Mouse (Mus musculus) MEL (cell line): ENCODE measurements around the gene Slc16a6. TPM values are rescaled to one million over a fixed set of nuclear protein-coding genes. Genes with fewer than 3 reads are reported as not detected.

Experiments used
- DNase-seq: peaks from one replicate; pipeline ENCODE4 v3.0.0; 2011; ENCODE audit warnings: low read depth, low spot score
- H3K27ac ChIP-seq: 2 replicates; pipeline ENCODE4 v1.5.1; 2012; ENCODE audit warnings: low read depth, mild to moderate bottlenecking, control low read depth, low read length, moderate library complexity; ENCODE audit not compliant: control insufficient read depth
- H3K27me3 ChIP-seq, 2 experiments: fragments of 150-350 bp in 1 of 2; sonication (generic) in 1 of 2; 2 replicates each; pipeline ENCODE4 v1.6.1; 2012; ENCODE audit warnings: low read length in 2 of 2, mild to moderate bottlenecking in 2 of 2, improper control_type of control experiment in 1 of 2, moderate library complexity in 1 of 2; ENCODE audit not compliant: insufficient read depth in 2 of 2, control insufficient read depth in 1 of 2
- H3K36me3 ChIP-seq, 2 experiments: 2 replicates each; pipeline ENCODE4 v1.6.1; 2012 to 2014; ENCODE audit warnings: low read length in 2 of 2, improper control_type of control experiment in 1 of 2, inconsistent platforms in 1 of 2, mild to moderate bottlenecking in 1 of 2; ENCODE audit not compliant: insufficient read depth in 2 of 2, control insufficient read depth in 1 of 2
- H3K4me1 ChIP-seq, 2 experiments: fragments of 150-350 bp in 1 of 2; sonication (generic) in 1 of 2; 2 replicates each; pipeline ENCODE4 v1.6.1; 2012; ENCODE audit warnings: low read length in 2 of 2, improper control_type of control experiment in 1 of 2, mild to moderate bottlenecking in 1 of 2; ENCODE audit not compliant: insufficient read depth in 2 of 2, control insufficient read depth in 1 of 2
- H3K4me3 ChIP-seq, 2 experiments: fragments of 150-350 bp in 1 of 2; sonication (generic) in 1 of 2; 2 replicates each; pipeline ENCODE4 v1.5.1; 2012; ENCODE audit warnings: low read depth in 2 of 2, low read length in 2 of 2, mild to moderate bottlenecking in 2 of 2, moderate library complexity in 2 of 2, control low read depth in 1 of 2, improper control_type of control experiment in 1 of 2; ENCODE audit not compliant: control insufficient read depth in 1 of 2, insufficient read depth in 1 of 2
- H3K79me2 ChIP-seq: 2 replicates; pipeline ENCODE4 v1.6.1; 2012; ENCODE audit warnings: mild to moderate bottlenecking, low read length, moderate library complexity; ENCODE audit not compliant: control insufficient read depth, poor library complexity, insufficient read depth
- H3K9ac ChIP-seq: 2 replicates; pipeline ENCODE4 v1.6.1; 2012; ENCODE audit warnings: low read depth, mild to moderate bottlenecking, control low read depth, low read length, moderate library complexity; ENCODE audit not compliant: control insufficient read depth, poor library complexity, severe bottlenecking
- H3K9me3 ChIP-seq: fragments of 150-350 bp; sonication (generic); replicated peaks from 2 replicates; pipeline ENCODE4 v1.6.1; 2012; ENCODE audit warnings: mild to moderate bottlenecking, low read length, improper control_type of control experiment, moderate library complexity; ENCODE audit not compliant: insufficient read depth
- BHLHE40 ChIP-seq: IDR thresholded peaks from 2 replicates; pipeline ENCODE4 v1.6.1; 2012; ENCODE audit warnings: low read depth, mild to moderate bottlenecking, inconsistent platforms, low read length, improper control_type of control experiment, borderline replicate concordance
- CTCF ChIP-seq, 3 experiments: IDR thresholded peaks in 2 of 3; conservative IDR thresholded peaks in 1 of 3; 2 replicates each; pipeline ENCODE4 v1.5.1; 2011 to 2012; ENCODE audit warnings: low read length in 3 of 3, low read depth in 2 of 3, mild to moderate bottlenecking in 2 of 3, improper control_type of control experiment in 1 of 3, inconsistent platforms in 1 of 3, mixed read lengths in 1 of 3, moderate library complexity in 1 of 3; ENCODE audit not compliant: control insufficient read depth in 1 of 3, insufficient read depth in 1 of 3, poor library complexity in 1 of 3, severe bottlenecking in 1 of 3
- E2F4 ChIP-seq: IDR thresholded peaks from 2 replicates; pipeline ENCODE4 v1.6.1; 2011; ENCODE audit warnings: low read depth, low read length, improper control_type of control experiment, borderline replicate concordance
- EP300 ChIP-seq, 2 experiments: IDR thresholded peaks; 2 replicates each; pipeline ENCODE4 v1.6.1; 2011; ENCODE audit warnings: improper control_type of control experiment in 2 of 2, low read length in 2 of 2, low read depth in 1 of 2, mild to moderate bottlenecking in 1 of 2
- ETS1 ChIP-seq: IDR thresholded peaks from 2 replicates; pipeline ENCODE4 v1.6.1; 2012; ENCODE audit warnings: low read depth, mild to moderate bottlenecking, inconsistent platforms, low read length, improper control_type of control experiment, moderate library complexity
- GATA1 ChIP-seq: IDR thresholded peaks from 2 replicates; pipeline ENCODE4 v1.6.1; 2011; ENCODE audit warnings: low read depth, low read length, improper control_type of control experiment
- MAFK ChIP-seq: IDR thresholded peaks from 2 replicates; pipeline ENCODE4 v1.6.1; 2011; ENCODE audit warnings: low read depth, mild to moderate bottlenecking, low read length, improper control_type of control experiment, borderline replicate concordance
- MAX ChIP-seq: IDR thresholded peaks from 2 replicates; pipeline ENCODE4 v1.6.1; 2011; ENCODE audit warnings: low read length, improper control_type of control experiment
- MEF2A ChIP-seq: IDR thresholded peaks from 2 replicates; pipeline ENCODE4 v1.6.1; 2014; ENCODE audit warnings: low read depth, mild to moderate bottlenecking, inconsistent platforms, low read length, improper control_type of control experiment; ENCODE audit not compliant: poor library complexity, insufficient replicate concordance, severe bottlenecking; ENCODE audit errors: extremely low read depth
- MXI1 ChIP-seq: IDR thresholded peaks from 2 replicates; pipeline ENCODE4 v1.6.1; 2011; ENCODE audit warnings: mild to moderate bottlenecking, low read depth, low read length, improper control_type of control experiment
- MYB ChIP-seq: IDR thresholded peaks from 2 replicates; pipeline ENCODE4 v1.6.1; 2011; ENCODE audit warnings: mild to moderate bottlenecking, low read depth, low read length, improper control_type of control experiment
- MYC ChIP-seq: IDR thresholded peaks from 2 replicates; pipeline ENCODE4 v1.6.1; 2011; ENCODE audit warnings: low read depth, mild to moderate bottlenecking, low read length, improper control_type of control experiment, moderate library complexity
- POLR2A ChIP-seq, 2 experiments: IDR thresholded peaks; 2 replicates each; pipeline ENCODE4 v1.6.1; 2011 to 2012; ENCODE audit warnings: low read length in 2 of 2, mild to moderate bottlenecking in 2 of 2, control low read depth in 1 of 2, improper control_type of control experiment in 1 of 2, low read depth in 1 of 2, moderate library complexity in 1 of 2; ENCODE audit not compliant: control insufficient read depth in 1 of 2, insufficient read depth in 1 of 2, poor library complexity in 1 of 2
- RAD21 ChIP-seq: IDR thresholded peaks from 2 replicates; pipeline ENCODE4 v1.6.1; 2011; ENCODE audit warnings: mild to moderate bottlenecking, low read depth, low read length, improper control_type of control experiment
- RCOR1 ChIP-seq: IDR thresholded peaks from 2 replicates; pipeline ENCODE4 v1.6.1; 2012; ENCODE audit warnings: low read depth, mild to moderate bottlenecking, inconsistent platforms, low read length, improper control_type of control experiment
- SMC3 ChIP-seq: IDR thresholded peaks from 2 replicates; pipeline ENCODE4 v1.6.1; 2011; ENCODE audit warnings: low read depth, low read length, improper control_type of control experiment
- TBP ChIP-seq: IDR thresholded peaks from 2 replicates; pipeline ENCODE4 v1.8.0; 2011; ENCODE audit warnings: low read depth, low read length, improper control_type of control experiment
- TCF12 ChIP-seq: IDR thresholded peaks from 2 replicates; pipeline ENCODE4 v1.6.1; 2014; ENCODE audit warnings: low read depth, mild to moderate bottlenecking, inconsistent platforms, low read length, improper control_type of control experiment, moderate library complexity
- ZC3H11A ChIP-seq: IDR thresholded peaks from 2 replicates; pipeline ENCODE4 v1.6.1; 2012; ENCODE audit warnings: low read depth, mild to moderate bottlenecking, inconsistent platforms, low read length, improper control_type of control experiment
- ZKSCAN1 ChIP-seq: IDR thresholded peaks from 2 replicates; pipeline ENCODE4 v1.6.1; 2012; ENCODE audit warnings: low read depth, mild to moderate bottlenecking, inconsistent platforms, low read length, improper control_type of control experiment, moderate library complexity
- ZMIZ1 ChIP-seq: IDR thresholded peaks from 2 replicates; pipeline ENCODE4 v1.6.1; 2012; ENCODE audit warnings: low read depth, mild to moderate bottlenecking, inconsistent platforms, low read length, improper control_type of control experiment, moderate library complexity
- ZNF384 ChIP-seq: IDR thresholded peaks from 2 replicates; pipeline ENCODE4 v1.6.1; 2012; ENCODE audit warnings: low read depth, mild to moderate bottlenecking, inconsistent platforms, low read length, improper control_type of control experiment
- polyA plus RNA-seq, 2 experiments: library from polyadenylated mRNA; stranded (reverse) in 1 of 2; unstranded in 1 of 2; fragments of >175 nt in 1 of 2; fragments of >200 nt in 1 of 2; gene quantifications; 2 replicates each; pipeline versions ENCODE4 v1.2.1 to v1.2.4; 2012; ENCODE audit warnings: low replicate concordance in 2 of 2, low read depth in 1 of 2; ENCODE audit not compliant: insufficient read length in 2 of 2, insufficient read depth in 1 of 2, missing spikeins in 1 of 2
- total RNA-seq: library from RNA; depleted of rRNA; stranded (reverse); fragments of 300-350 nt; gene quantifications from 2 replicates; pipeline ENCODE4 v1.2.3, GENCODE M21; 2012

The Slc16a6 gene
- total and polyA plus RNA-seq, 3 experiments: 34.0 to 41.6 TPM; not detected in 1

DNA sequence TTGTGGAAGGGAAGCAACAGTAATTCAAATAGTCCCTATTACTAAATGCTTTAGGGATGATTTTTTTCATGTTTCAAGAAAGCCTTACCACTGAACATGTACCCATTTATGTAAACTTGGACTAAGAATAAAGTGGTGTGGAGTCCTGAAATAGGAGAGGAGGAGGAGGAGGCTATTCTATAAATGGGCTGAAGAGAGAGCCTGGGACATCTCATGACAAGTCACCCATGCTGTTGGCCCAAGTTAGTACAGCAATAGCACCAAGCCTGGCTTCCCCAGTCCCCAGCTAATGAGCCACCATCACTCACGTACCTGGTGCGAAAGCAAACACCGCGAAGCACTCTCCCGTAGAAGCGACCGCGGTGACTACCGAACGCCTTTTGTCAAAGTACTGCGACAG lies 15.2 kb downstream of the Slc16a6 start:
- no peaks in the 10 kb centered on the region for H3K79me2 ChIP-seq
- no peak overlapping the region for H3K4me3 ChIP-seq
- peaks cover 18 to 48% of the 10 kb centered on the region in 2 experiments for H3K36me3 ChIP-seq
- no peak overlapping the region for H3K9ac ChIP-seq
- H3K9me3 ChIP-seq: no peaks in the 10 kb centered on the region
- H3K27ac ChIP-seq: no peak overlapping the region
- no peaks in the 10 kb centered on the region for H3K27me3 ChIP-seq
- no peak for TF ChIP-seq MXI1
- TF ChIP-seq POLR2A (IDR thresholded peaks at IDR 0.05; ENCODE audit: control insufficient read depth in 1 of 2, insufficient read depth in 1 of 2, low read depth in 1 of 2, low read length in 2 of 2, poor library complexity in 1 of 2): no peak
- DNase-seq: no peak
- peaks cover 4 to 7% of the 10 kb centered on the region in 2 experiments; a peak in 3 of 4 replicates for H3K4me1 ChIP-seq

DNA sequence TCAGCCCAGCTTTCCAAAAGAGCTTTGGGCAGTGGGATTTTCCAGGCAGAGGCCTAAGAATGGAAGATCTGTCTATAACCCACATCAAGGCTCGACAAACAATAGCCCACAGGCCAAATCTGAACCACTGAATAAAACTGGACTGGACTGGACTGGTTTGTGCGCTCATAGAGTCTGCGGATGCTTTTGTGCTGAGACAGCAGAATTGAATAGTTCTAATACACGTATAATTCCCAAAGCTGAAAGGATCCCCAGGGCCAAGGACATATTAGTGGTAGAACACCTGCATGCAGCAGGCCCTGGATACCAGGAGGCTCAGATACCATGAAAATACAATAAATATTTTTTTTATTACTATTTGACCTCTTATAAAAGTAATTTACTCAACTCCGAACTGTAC lies 17.1 kb downstream of the Slc16a6 start:
- Histone ChIP-seq H3K27ac (no peak overlapping the region), H3K9ac (no peak overlapping the region), H3K9me3 (no peaks in the 10 kb centered on the region), H3K27me3 (no peaks in the 10 kb centered on the region), H3K4me1 (peaks cover 2 to 4% of the 10 kb centered on the region in 2 experiments; a peak in 2 of 4 replicates), H3K79me2 (no peaks in the 10 kb centered on the region), H3K4me3 (no peak overlapping the region), H3K36me3 (peaks cover 3 to 47% of the 10 kb centered on the region in 2 experiments)
- peak; percentile 79 for TF ChIP-seq MAFK
- TF ChIP-seq MYC: no peak
- no peak for DNase-seq

DNA sequence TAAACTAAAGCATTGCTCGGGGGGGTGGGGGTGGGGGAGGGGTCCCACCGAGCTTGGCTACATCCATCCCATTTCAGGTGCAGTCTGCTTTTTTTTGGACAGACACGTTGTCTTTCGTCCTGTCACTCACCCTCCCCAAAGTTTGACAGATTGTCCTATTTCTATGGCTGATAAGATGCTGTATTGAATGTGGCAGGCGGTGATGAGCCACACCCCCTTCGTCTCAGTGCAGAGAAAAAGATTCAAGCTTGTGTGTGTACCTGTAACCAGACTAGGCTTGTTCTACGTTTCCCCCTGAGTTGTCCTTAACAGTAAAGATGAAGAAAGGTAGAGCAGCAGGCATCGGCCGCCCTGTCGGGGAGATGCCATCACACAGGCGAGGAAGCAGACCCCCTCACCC lies 22.2 kb downstream of the Slc16a6 start:
- H3K4me1 ChIP-seq: no peaks in the 10 kb centered on the region
- no peaks in the 10 kb centered on the region for H3K79me2 ChIP-seq
- peaks cover 0 to 26% of the 10 kb centered on the region in 2 experiments; a peak in 2 of 4 replicates for H3K36me3 ChIP-seq
- H3K27ac ChIP-seq: no peak overlapping the region
- no peaks in the 10 kb centered on the region for H3K27me3 ChIP-seq
- no peak overlapping the region for H3K4me3 ChIP-seq
- DNase-seq: no peak
- no peak overlapping the region for H3K9ac ChIP-seq
- no peaks in the 10 kb centered on the region for H3K9me3 ChIP-seq
- no peak for TF ChIP-seq CTCF (IDR thresholded peaks at IDR 0.05 in 2 of 3, conservative IDR thresholded peaks at IDR 0.05 in 1 of 3; ENCODE audit: control insufficient read depth in 1 of 3, insufficient read depth in 1 of 3, low read depth in 2 of 3, low read length in 3 of 3, poor library complexity in 1 of 3, severe bottlenecking in 1 of 3)
- no peak for TF ChIP-seq ZMIZ1
- TF ChIP-seq ZC3H11A: no peak
- TF ChIP-seq GATA1: no peak
- no peak for TF ChIP-seq ETS1
- TF ChIP-seq RAD21: no peak
- TF ChIP-seq TBP: no peak
- no peak for TF ChIP-seq SMC3
- TF ChIP-seq EP300 (IDR thresholded peaks at IDR 0.05; ENCODE audit: low read depth in 1 of 2, low read length in 2 of 2): no peak
- no peak for TF ChIP-seq MAX
- no peak for TF ChIP-seq TCF12
- no peak for TF ChIP-seq BHLHE40
- TF ChIP-seq E2F4: no peak
- no peak for TF ChIP-seq MXI1
- no peak for TF ChIP-seq MEF2A
- no peak for TF ChIP-seq MYB
- no peak for TF ChIP-seq RCOR1
- no peak for TF ChIP-seq ZNF384
- TF ChIP-seq ZKSCAN1: no peak
- TF ChIP-seq, all 39 proteins: peak for 0
